Mouse (Mus musculus) myocyte (in vitro differentiated cells): Measurements from ENCODE around the gene Cd2.

ENCODE experiments used
- CEBPB ChIP-seq: IDR thresholded peaks from 2 replicates; pipeline ENCODE4 v1.6.1; 2011; ENCODE audit warnings: mild to moderate bottlenecking, moderate library complexity; ENCODE audit not compliant: poor library complexity, insufficient read depth, severe bottlenecking
- E2F4 ChIP-seq: IDR thresholded peaks from one replicate; pipeline ENCODE4 v1.6.1; 2011; ENCODE audit warnings: mild to moderate bottlenecking, control low read depth, moderate library complexity; ENCODE audit not compliant: insufficient read depth
- MYOD1 ChIP-seq, 3 experiments: IDR thresholded peaks; one replicate each; pipeline ENCODE4 v1.6.1; 2011; ENCODE audit warnings: control low read depth in 2 of 3, low read depth in 2 of 3, mild to moderate bottlenecking in 2 of 3, moderate library complexity in 1 of 3; ENCODE audit not compliant: insufficient read length in 2 of 3, control insufficient read depth in 1 of 3
- MYOG ChIP-seq, 3 experiments: IDR thresholded peaks; one replicate each; pipeline ENCODE4 v1.6.1; 2011; ENCODE audit warnings: control low read depth in 2 of 3, low read depth in 2 of 3, mild to moderate bottlenecking in 2 of 3; ENCODE audit not compliant: insufficient read length in 2 of 3, control insufficient read depth in 1 of 3, insufficient read depth in 1 of 3
- POLR2A ChIP-seq: IDR thresholded peaks from one replicate; pipeline ENCODE4 v1.6.1; 2011; ENCODE audit warnings: low read depth, mild to moderate bottlenecking, control low read depth, moderate library complexity; ENCODE audit not compliant: insufficient read length
- POLR2AphosphoS2 ChIP-seq: IDR thresholded peaks from one replicate; pipeline ENCODE4 v1.6.1; 2011; ENCODE audit warnings: low read depth, control low read depth; ENCODE audit not compliant: insufficient read length
- TCF12 ChIP-seq: IDR thresholded peaks from one replicate; pipeline ENCODE4 v1.6.1; 2011; ENCODE audit warnings: mild to moderate bottlenecking, control low read depth; ENCODE audit not compliant: poor library complexity, insufficient read depth, severe bottlenecking
- USF1 ChIP-seq: IDR thresholded peaks from one replicate; pipeline ENCODE4 v1.6.1; 2011; ENCODE audit warnings: low read depth, mild to moderate bottlenecking, control low read depth, moderate library complexity

DNA sequence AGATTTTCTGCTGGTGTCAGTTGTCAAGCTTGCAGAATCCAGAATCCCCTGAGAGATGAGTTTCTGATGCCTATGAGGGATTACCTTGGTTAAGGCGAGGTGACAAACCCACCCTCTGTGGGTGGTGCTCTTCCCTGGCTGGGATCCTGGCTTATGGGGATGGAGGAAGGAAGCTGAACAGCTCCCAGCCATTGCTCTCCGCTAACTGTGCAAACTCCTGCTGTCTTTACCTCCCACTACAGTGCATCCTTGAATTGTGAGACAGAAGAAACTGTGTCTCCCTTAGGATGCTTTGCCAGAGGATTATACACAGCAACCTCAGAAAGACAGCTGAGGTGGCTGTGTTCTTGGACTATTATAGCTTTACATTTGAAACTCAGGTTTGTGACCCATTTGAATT lies 28.8 kb downstream of the Cd2 start:
- TF ChIP-seq POLR2A (no peak), POLR2AphosphoS2 (no peak), E2F4 (no peak), TCF12 (no peak), CEBPB (no peak), MYOG (IDR thresholded peaks at IDR 0.05; ENCODE audit: control insufficient read depth in 1 of 3, insufficient read depth in 1 of 3, insufficient read length in 2 of 3, low read depth in 2 of 3) (no peak), MYOD1 (IDR thresholded peaks at IDR 0.05; ENCODE audit: control insufficient read depth in 1 of 3, insufficient read length in 2 of 3, low read depth in 2 of 3) (no peak), USF1 (no peak)
